Mouse (Mus musculus) embryonic facial prominence, embryonic 10.5 days (tissue): Measurements from ENCODE around the gene Kcnn3. TPM values are rescaled to one million over a fixed set of nuclear protein-coding genes. Genes with fewer than 3 reads are reported as not detected.

Source experiments
- DNase-seq: peaks from one replicate; pipeline ENCODE4 v3.0.0-alpha.2; 2017; ENCODE audit warnings: low spot score
- H3K27ac ChIP-seq: fragments of 300-500 bp; sonication (generic); replicated peaks from 2 replicates; pipeline ENCODE4 v1.5.1; 2016; ENCODE audit warnings: mild to moderate bottlenecking
- H3K27me3 ChIP-seq: fragments of 300-500 bp; sonication (generic); replicated peaks from 2 replicates; pipeline ENCODE4 v1.6.1; 2016; ENCODE audit warnings: low read depth, mild to moderate bottlenecking; ENCODE audit not compliant: poor library complexity, severe bottlenecking
- H3K36me3 ChIP-seq: fragments of 300-500 bp; sonication (generic); replicated peaks from 2 replicates; pipeline ENCODE4 v1.6.1; 2016; ENCODE audit warnings: mild to moderate bottlenecking, moderate library complexity
- H3K4me1 ChIP-seq: fragments of 300-500 bp; sonication (generic); 2 replicates; pipeline ENCODE4 v1.6.1; 2016
- H3K4me3 ChIP-seq: fragments of 300-500 bp; sonication (generic); 2 replicates; pipeline ENCODE4 v1.5.1; 2016; ENCODE audit warnings: mild to moderate bottlenecking, moderate library complexity
- H3K9me3 ChIP-seq: fragments of 300-500 bp; sonication (generic); 2 replicates; pipeline ENCODE4 v1.6.1; 2016; ENCODE audit warnings: mild to moderate bottlenecking
- WGBS: fragments of 180-500 bp; shearing (Covaris S2); methylation state at CpG from one replicate; pipeline ENCODE4 v1.1.7; 2016; 5-methylcytosine and 5-hydroxymethylcytosine counted together
- polyA plus RNA-seq: library from polyadenylated mRNA; unstranded; fragments of >200 nt; fragmentation: Nextera tagmentation; extraction: Ambion mirVana; gene quantifications from 2 replicates; pipeline ENCODE4 v1.2.1, GENCODE M21; 2016

The Kcnn3 gene
- polyA plus RNA-seq, 1 experiment from 2014 or later: 0.62 TPM

DNA sequence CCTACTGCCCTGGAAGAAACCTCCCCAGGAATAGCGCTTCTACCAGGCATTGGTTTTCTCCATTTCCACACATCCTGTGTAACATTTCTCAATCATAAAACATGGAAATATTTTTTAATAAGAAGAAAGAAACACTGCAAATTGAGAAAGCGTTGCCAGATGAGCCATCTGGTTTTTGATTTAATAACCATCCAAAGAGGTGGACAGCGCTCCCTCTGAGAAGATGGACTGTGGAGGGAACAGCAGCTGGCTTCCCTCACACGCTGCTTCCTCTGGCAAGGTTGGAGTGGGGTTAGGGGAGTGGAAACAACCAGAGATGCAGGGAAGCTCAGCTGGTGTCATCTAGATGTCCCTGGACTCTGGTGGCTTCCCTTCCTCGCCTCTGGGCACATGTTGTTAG lies 111.8 kb downstream of the Kcnn3 start:
- Histone ChIP-seq H3K36me3 (no peaks in the 10 kb centered on the region), H3K4me3 (no peak overlapping the region), H3K27me3 (no peaks in the 10 kb centered on the region; the same call in 1 of the 2 replicates), H3K27ac (no peak overlapping the region), H3K9me3 (no peaks in the 10 kb centered on the region), H3K4me1 (peaks cover 6% of the 10 kb centered on the region)
- 82% methylated on average over 5 of the region's 5 CpGs for WGBS
- no peak for DNase-seq

DNA sequence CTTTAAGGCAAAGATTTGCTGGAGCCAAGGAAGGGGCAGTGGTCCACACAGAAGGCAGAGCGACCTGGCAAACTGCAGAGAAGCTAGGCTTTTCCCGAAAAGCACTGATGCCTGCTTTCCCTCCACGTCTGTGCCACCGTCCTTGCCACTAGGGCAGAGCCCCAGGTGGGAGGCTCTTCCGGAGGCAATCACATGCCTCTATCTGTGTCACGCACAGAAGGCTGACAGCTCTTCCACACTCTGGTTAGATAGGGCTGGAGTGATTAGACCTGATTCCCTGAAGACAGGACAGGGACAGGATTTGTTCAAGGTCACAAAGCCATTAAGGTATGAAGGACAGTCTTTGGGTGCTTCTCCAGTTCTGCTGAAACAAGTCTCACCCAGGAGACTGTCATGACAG lies 113.6 kb downstream of the Kcnn3 start:
- Histone ChIP-seq H3K27ac (no peak overlapping the region; the same call in 1 of the 2 replicates), H3K36me3 (no peaks in the 10 kb centered on the region), H3K9me3 (no peaks in the 10 kb centered on the region), H3K27me3 (no peaks in the 10 kb centered on the region; the same call in 1 of the 2 replicates), H3K4me3 (no peak overlapping the region), H3K4me1 (0 out of 2 replicates have a peak, but pooled peaks cover 3% of the 10 kb centered on the region)
- no peak for DNase-seq
- 86% methylated on average over 6 of the region's 6 CpGs for WGBS

DNA sequence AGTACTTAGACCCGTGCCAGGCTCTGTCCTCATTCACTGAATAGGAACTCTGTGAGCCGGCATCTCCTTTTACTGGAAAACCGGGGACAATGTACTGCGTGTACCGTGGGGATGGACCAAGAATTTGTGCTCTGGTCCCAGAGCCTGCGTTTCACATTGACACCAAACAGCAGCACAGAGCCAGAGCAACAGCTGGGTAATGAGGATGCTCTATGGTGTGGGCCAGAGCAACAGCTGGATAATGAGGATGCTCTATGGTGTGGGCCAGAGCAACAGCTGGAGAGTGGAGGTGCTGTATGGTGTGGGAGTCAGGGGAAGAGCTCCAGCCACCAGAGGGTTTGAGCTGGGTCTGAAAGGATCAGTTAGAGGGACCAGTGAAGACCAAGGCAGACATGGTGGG lies 114.0 kb downstream of the Kcnn3 start:
- Histone ChIP-seq H3K4me1 (0 out of 2 replicates have a peak, but pooled peaks cover 3% of the 10 kb centered on the region), H3K36me3 (no peaks in the 10 kb centered on the region), H3K27ac (no peak overlapping the region), H3K27me3 (no peaks in the 10 kb centered on the region; the same call in 1 of the 2 replicates), H3K4me3 (no peak overlapping the region), H3K9me3 (no peaks in the 10 kb centered on the region)
- DNase-seq: no peak
- 92% methylated on average over 6 of the region's 6 CpGs for WGBS

DNA sequence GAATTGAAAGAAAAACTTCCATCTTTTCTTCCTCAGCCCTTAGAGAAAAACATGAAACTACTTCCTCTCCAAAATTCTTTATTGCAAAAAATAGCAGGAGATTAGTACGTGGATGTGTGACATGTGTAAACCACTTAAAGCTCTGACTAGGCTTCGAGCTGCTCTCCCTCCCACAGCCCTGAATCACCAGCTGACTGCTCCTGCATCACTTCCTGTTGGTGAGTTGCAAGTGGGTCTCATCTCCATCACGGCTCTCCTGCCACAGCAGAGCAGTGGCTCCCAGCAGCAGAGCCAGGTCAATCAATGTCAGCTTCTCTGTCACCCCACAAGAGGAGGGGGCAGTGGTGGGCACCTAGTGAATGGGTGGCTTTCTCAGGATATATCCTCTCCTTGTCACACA lies 120.8 kb downstream of the Kcnn3 start:
- Histone ChIP-seq H3K27me3 (no peaks in the 10 kb centered on the region), H3K4me3 (no peak overlapping the region), H3K9me3 (no peaks in the 10 kb centered on the region), H3K27ac (no peak overlapping the region), H3K4me1 (peaks cover 18% of the 10 kb centered on the region), H3K36me3 (no peaks in the 10 kb centered on the region)
- DNase-seq: no peak
- 58% methylated on average over 3 of the region's 3 CpGs for WGBS

DNA sequence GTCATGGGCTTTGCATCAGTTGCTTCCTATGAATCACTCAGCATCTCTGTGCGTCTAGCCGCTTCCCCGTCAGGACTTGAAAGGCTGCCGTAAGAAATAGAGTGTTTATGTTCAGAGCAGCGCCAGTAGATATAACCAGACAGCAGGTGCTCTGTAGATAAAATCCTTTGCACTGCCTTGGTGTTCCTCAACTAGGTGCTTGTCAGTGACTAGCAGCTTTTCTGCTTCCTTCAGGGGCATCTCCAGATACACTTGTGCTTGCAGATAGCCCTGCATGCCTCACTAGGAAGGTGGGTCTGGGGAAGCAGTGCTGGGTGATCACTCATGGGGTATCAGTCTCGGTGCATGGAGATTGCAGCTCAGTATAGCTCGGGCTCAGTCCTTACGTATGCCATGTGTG lies 123.4 kb downstream of the Kcnn3 start:
- H3K4me3 ChIP-seq: no peak overlapping the region
- H3K27ac ChIP-seq: no peak overlapping the region

DNA sequence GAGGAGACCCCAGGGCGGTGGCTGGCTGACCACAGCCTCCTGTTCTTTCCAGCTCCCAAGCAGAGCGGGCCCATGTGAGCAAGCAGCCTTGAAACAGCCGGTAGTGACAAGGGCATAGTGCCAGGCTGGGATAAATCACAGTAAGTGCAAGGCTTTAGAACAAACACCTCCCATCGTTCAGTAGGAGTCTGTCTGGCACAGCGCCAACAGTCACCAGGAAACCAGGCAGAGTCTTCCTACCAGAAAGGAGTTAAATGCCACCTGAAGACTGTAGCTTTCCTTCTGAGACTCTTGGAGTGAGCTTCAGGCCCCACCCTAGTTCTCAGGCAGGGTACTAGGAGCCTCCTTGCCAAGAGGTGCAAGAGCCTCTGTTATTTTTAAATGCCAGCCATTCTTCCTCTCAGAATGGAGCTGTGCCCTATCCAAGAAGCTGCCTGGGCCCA lies 126.9 kb downstream of the Kcnn3 start:
- DNase-seq: no peak
- no peak overlapping the region for H3K4me3 ChIP-seq

More for the DNA sequence above, 123.4 kb downstream of the Kcnn3 start:
- H3K4me1 ChIP-seq: peaks cover 37% of the 10 kb centered on the region
- 84% methylated on average over 8 of the region's 8 CpGs for WGBS
- H3K36me3 ChIP-seq: no peaks in the 10 kb centered on the region
- H3K9me3 ChIP-seq: no peaks in the 10 kb centered on the region
- H3K27me3 ChIP-seq: no peaks in the 10 kb centered on the region
- no peak for DNase-seq

DNA sequence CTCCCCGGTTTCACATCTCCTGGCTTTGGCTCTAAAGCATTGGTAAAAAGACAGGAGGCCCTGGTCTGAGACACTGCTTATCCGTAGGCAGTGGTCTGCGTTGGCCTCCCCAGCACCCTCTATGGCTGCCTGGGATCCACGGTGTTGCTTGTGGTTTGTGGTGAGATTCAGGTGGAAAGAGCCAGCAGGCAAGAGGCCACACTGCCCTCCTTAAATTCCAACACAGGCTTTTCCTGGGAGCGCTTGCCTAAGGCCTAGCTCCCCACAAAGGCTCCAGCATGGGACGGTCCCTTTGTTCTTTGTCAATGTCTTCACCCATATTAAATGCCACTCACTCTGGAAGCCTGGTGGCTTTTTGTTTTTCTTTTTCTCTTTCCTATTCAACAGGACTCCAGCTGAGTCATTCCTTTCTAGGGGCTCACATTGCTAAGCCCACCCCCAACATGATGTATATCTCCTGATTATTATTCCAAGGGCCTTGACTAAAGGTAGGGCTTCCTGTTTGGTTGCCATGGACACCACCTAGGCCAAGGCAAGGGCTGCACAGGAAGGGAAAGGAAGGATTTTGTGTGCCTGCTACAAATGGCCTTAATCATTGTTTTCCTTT lies 127.4 kb downstream of the Kcnn3 start:
- Histone ChIP-seq H3K36me3 (no peaks in the 10 kb centered on the region), H3K27ac (peak overlapping the region; percentile 87), H3K9me3 (no peaks in the 10 kb centered on the region), H3K4me1 (peaks cover 54% of the 10 kb centered on the region), H3K4me3 (no peak overlapping the region), H3K27me3 (no peaks in the 10 kb centered on the region)
- WGBS: 49% methylated on average over 6 of the region's 6 CpGs
- DNase-seq: peak; percentile 63

More for the DNA sequence above, 126.9 kb downstream of the Kcnn3 start:
- H3K4me1 ChIP-seq: peaks cover 51% of the 10 kb centered on the region
- no peaks in the 10 kb centered on the region for H3K9me3 ChIP-seq
- WGBS: 82% methylated on average over 5 of the region's 5 CpGs
- no peaks in the 10 kb centered on the region for H3K27me3 ChIP-seq
- H3K36me3 ChIP-seq: no peaks in the 10 kb centered on the region
- H3K27ac ChIP-seq: peak overlapping the region; percentile 87

DNA sequence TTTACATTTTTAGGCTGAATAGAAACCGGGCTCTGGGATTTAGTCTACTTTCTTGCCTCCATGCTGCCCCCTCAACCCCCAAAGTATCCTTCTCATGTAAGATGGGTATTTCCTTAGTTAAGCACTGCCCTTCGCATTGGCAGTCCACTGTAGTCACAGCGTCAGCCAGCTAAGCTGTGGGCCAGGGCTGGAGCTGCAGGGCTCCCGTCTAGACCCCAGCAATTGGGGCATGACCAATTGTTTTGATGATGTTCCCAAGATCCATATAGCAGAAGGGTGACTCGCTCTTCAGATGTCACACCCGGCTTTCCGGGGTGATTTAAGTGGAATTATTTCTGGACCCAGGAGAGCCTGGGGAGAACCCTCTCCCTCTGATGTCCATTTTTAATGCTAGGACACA lies 129.9 kb downstream of the Kcnn3 start:
- Histone ChIP-seq H3K27ac (no peak overlapping the region), H3K36me3 (no peaks in the 10 kb centered on the region), H3K9me3 (no peaks in the 10 kb centered on the region), H3K27me3 (no peaks in the 10 kb centered on the region), H3K4me3 (no peak overlapping the region), H3K4me1 (peaks cover 44% of the 10 kb centered on the region)
- DNase-seq: no peak
- WGBS: 87% methylated on average over 7 of the region's 7 CpGs

DNA sequence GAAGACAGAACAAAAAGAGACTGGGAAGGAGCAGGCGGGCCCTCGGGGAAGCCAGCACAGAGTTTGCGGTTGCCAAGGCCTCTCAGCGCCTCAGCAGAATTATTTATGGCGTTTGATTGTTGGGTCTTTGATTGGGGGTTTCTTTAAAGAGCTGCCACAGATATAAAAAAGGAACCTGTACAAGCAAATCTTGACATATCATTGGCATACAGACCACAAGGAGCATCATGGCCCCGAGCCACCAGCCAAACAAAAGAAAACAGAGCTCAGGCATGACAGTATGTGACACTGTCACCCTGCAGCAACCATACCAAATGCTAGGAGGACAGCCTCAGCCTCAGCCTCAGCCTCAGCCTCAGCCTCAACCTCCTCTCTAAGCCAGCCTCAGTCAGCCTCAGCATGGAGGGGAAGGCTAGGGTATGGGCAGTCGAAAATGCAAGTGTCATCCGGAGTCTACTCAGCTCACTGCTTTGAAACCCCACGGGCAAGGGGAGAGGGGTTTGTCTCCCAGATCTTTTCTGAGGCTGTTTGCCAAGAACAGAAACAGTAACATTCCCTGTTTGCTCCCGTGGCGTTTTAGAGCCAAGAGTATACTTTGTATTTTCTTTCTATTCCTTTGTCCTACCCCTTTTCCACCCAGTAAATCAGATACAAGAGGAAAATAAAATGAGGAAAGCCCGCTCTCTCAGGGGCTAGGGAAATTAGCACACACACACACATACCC lies 133.4 kb downstream of the Kcnn3 start:
- H3K4me3 ChIP-seq: no peak overlapping the region
- H3K27ac ChIP-seq: 0 out of 2 replicates have a peak overlapping the region, but pooled peaks have one; percentile 42
- H3K9me3 ChIP-seq: no peaks in the 10 kb centered on the region
- no peaks in the 10 kb centered on the region for H3K36me3 ChIP-seq
- 83% methylated on average over 12 of the region's 12 CpGs for WGBS
- H3K27me3 ChIP-seq: no peaks in the 10 kb centered on the region
- H3K4me1 ChIP-seq: peaks cover 19% of the 10 kb centered on the region
- DNase-seq: no peak

DNA sequence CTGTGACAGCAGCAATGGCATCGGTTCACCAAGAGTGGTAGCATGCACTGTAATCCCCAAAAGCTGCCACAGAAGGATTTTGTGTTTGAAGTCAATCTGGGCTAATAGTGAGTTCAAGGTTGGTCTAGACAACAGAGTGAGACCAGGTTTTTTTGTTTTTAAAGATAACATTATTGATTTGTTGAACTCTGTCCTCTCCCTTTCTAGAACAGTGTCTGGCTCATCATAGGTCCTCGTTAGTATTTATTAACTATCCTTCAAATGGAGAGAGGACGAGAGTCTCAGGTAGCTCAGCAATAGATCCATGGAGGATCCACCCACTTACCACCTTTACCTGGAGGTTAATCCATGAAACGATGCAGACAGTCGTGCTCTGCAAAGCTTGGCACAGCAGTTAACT lies 137.1 kb downstream of the Kcnn3 start:
- Histone ChIP-seq H3K4me1 (no peaks in the 10 kb centered on the region; the same call in 1 of the 2 replicates), H3K27me3 (no peaks in the 10 kb centered on the region), H3K4me3 (no peak overlapping the region), H3K9me3 (no peaks in the 10 kb centered on the region), H3K36me3 (no peaks in the 10 kb centered on the region), H3K27ac (no peak overlapping the region)
- DNase-seq: no peak
- WGBS: 87% methylated on average over 5 of the region's 5 CpGs

DNA sequence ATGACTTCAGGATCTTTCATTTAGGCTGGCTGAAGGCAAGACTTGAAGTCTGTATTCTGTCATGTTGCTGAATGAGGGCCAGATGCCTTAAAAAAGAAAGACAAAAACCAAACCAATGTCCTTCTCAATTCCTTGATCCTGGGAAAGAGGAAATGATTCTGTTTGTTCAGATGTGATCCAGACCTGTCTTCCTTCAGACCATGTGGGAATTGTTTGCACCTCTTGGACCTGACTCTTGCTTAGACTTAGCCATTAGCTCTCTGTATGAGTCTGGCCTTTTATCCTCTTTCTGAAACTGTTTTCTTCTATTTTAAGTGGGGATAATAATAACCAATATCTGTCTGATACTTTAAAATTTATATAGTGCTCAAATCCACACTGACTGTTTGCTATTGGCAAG lies 138.5 kb downstream of the Kcnn3 start:
- no peaks in the 10 kb centered on the region for H3K9me3 ChIP-seq
- H3K4me3 ChIP-seq: no peak overlapping the region
- no peak for DNase-seq
- no peak overlapping the region for H3K27ac ChIP-seq
- no peaks in the 10 kb centered on the region for H3K36me3 ChIP-seq
- H3K4me1 ChIP-seq: peaks cover 8% of the 10 kb centered on the region
- H3K27me3 ChIP-seq: no peaks in the 10 kb centered on the region

DNA sequence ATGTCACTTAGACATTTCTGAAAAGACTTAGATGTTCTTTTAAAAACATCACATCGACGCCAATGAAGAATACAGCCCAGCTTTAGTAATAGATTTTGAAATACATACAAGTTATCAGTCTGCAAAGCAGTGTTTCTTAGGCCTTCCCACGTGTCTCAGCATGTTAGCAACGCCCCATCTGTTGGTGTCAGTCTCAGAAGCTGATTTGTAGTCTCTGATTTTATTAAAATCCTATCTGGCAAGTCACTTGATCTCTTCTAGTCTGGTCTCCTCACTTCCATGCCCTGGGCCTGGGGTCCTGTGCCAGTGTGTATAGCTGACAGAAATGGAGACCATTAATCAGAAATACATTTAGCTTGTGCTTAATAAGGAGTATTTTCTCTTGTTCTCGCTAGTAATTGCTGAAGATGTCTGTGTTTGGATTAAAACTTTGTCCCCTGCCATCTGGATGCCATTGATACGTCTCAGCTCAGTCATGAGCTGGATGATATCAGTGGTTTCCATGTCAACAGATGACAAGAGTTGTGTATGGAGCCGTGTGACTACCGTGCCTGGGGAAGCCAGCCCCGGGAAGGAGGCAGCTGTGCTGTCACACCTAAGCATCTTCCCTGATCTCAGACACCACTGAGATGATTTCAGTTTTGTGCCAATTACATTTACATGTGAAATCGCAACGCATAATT lies 140.1 kb downstream of the Kcnn3 start:
- Histone ChIP-seq H3K36me3 (no peaks in the 10 kb centered on the region), H3K9me3 (no peaks in the 10 kb centered on the region), H3K27me3 (no peaks in the 10 kb centered on the region), H3K27ac (no peak overlapping the region), H3K4me3 (no peak overlapping the region), H3K4me1 (peaks cover 24% of the 10 kb centered on the region)
- DNase-seq: no peak
- WGBS: 78% methylated on average over 11 of the region's 11 CpGs
